Mouse (Mus musculus) G1E (cell line): ENCODE data around the gene Tmtc1.

Experiments
- CTCF ChIP-seq: IDR thresholded peaks from 2 replicates; pipeline ENCODE4 v1.5.1; 2012; ENCODE audit warnings: low read depth, low read length, inconsistent platforms, mixed read lengths
- GATA1 ChIP-seq: IDR thresholded peaks from 2 replicates; pipeline ENCODE4 v1.6.1; 2012; ENCODE audit warnings: borderline replicate concordance, low read length, inconsistent platforms, mixed read lengths
- POLR2AphosphoS5 ChIP-seq: IDR thresholded peaks from 2 replicates; pipeline ENCODE4 v1.6.1; 2012; ENCODE audit warnings: low read depth, low read length, inconsistent platforms; ENCODE audit not compliant: insufficient replicate concordance
- TAL1 ChIP-seq: conservative IDR thresholded peaks from 2 replicates; pipeline ENCODE4 v1.6.1; 2012; ENCODE audit warnings: low read depth, low read length, inconsistent platforms, mixed read lengths

- no peak for TF ChIP-seq CTCF
- TF ChIP-seq TAL1 = no peak
- TF ChIP-seq POLR2AphosphoS5 = no peak
- no peak for TF ChIP-seq GATA1
These were observed 239.1 kb downstream of the Tmtc1 start for GRCm38 (mm10) chr6:148205134-148205533.
